Mouse (Mus musculus) midbrain, postnatal 0 days (tissue): ENCODE measurements at regions not wholly inside any gene's neighbourhood (a gene's known extent, or its start where the extent isn't known, plus 50 kb on each side); places are given as distances from the start of the nearest gene placed in this dataset.
"Not testable (repeated sequence)": the region's sequence is repeated elsewhere in the genome, so short reads cannot be mapped to it uniquely, and the experiment has no call there.

Experiments used
- ATAC-seq: fragments of 200-750 bp; cut with Nextera tagmentation; 2 replicates; pipeline ENCODE4 v1.8.0; 2017; ENCODE audit warnings: moderate number of reproducible peaks, mild to moderate bottlenecking, moderate TSS enrichment, moderate library complexity; ENCODE audit not compliant: low FRiP score
- DNase-seq: peaks from one replicate; pipeline ENCODE4 v3.0.0-alpha.2; 2015; ENCODE audit warnings: low spot score
- H3K27ac ChIP-seq: fragments of 300-500 bp; sonication (generic); 2 replicates; pipeline ENCODE4 v1.5.1; 2014; ENCODE audit warnings: low read depth, mild to moderate bottlenecking, low read length, mixed read lengths
- H3K27me3 ChIP-seq: fragments of 300-500 bp; sonication (generic); 2 replicates; pipeline ENCODE4 v1.6.1; 2014; ENCODE audit warnings: low read length, control low read depth, mixed read lengths; ENCODE audit not compliant: insufficient read depth
- H3K36me3 ChIP-seq: fragments of 300-500 bp; sonication (generic); 2 replicates; pipeline ENCODE4 v1.6.1; 2014; ENCODE audit warnings: low read length, control low read depth, mixed read lengths; ENCODE audit not compliant: insufficient read depth
- H3K4me1 ChIP-seq: fragments of 300-500 bp; sonication (generic); 2 replicates; pipeline ENCODE4 v1.6.1; 2014; ENCODE audit warnings: mild to moderate bottlenecking, control low read depth, antibody characterized with exemption, low read length, mixed read lengths; ENCODE audit not compliant: insufficient read depth
- H3K4me2 ChIP-seq: fragments of 300-500 bp; sonication (generic); 2 replicates; pipeline ENCODE4 v1.6.1; 2014; ENCODE audit warnings: low read depth, mild to moderate bottlenecking, low read length, mixed read lengths; ENCODE audit not compliant: poor library complexity, severe bottlenecking
- H3K4me3 ChIP-seq: fragments of 300-500 bp; sonication (generic); 2 replicates; pipeline ENCODE4 v1.5.1; 2014; ENCODE audit warnings: low read depth, mild to moderate bottlenecking, low read length, moderate library complexity
- H3K9ac ChIP-seq: fragments of 300-500 bp; sonication (generic); replicated peaks from 2 replicates; pipeline ENCODE4 v1.6.1; 2014; ENCODE audit warnings: mild to moderate bottlenecking, low read length, moderate library complexity, mixed read lengths; ENCODE audit not compliant: poor library complexity, severe bottlenecking
- H3K9me3 ChIP-seq: fragments of 300-500 bp; sonication (generic); 2 replicates; pipeline ENCODE4 v1.6.1; 2016; ENCODE audit warnings: low read length, control low read depth
- CTCF ChIP-seq: IDR thresholded peaks from 2 replicates; pipeline ENCODE4 v1.5.1; 2016; ENCODE audit warnings: antibody characterized with exemption, mild to moderate bottlenecking
- WGBS: fragments of 180-500 bp; shearing (Covaris S2); extraction: QIAGEN DNeasy Blood & Tissue Kit; methylation state at CpG from one replicate; pipeline ENCODE4 v1.1.7; 2014; 5-methylcytosine and 5-hydroxymethylcytosine counted together

GRCm38 (mm10) chr13:5666235-5667007 is 194.9 kb upstream of the Klf6 start:
- no peaks in the 10 kb centered on the region for H3K36me3 ChIP-seq
- H3K27ac ChIP-seq: no peak overlapping the region
- WGBS: 84% methylated on average over 3 of the region's 3 CpGs
- H3K4me3 ChIP-seq: no peak overlapping the region
- H3K9me3 ChIP-seq: no peaks in the 10 kb centered on the region
- no peak overlapping the region for H3K4me2 ChIP-seq
- H3K9ac ChIP-seq: no peak overlapping the region
- DNase-seq (no peak), ATAC-seq (no peak)
- no peaks in the 10 kb centered on the region for H3K27me3 ChIP-seq
- no peaks in the 10 kb centered on the region for H3K4me1 ChIP-seq
- TF ChIP-seq CTCF: no peak

DNA sequence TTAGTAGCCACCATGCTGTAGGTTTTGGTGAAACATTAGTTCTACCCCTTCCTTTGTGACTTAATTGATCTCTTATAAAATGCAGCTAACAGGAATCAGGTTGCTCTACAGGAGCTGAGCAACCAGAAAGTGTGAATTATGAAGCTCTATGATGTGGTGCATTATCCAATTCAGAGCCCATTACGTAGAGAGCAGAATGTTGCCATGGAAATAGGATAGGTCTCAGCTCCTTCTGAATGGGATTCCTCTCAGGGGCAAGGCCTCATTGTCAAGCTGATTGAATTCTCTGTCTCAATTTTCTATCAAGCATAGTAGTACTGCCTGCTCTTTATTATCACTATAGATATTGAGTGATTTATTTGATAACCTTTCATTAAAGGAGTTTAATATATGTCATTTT is 185.6 kb upstream of the Klf6 start:
- DNase-seq (peak; percentile 44), ATAC-seq (peak; percentile 58; the same call in 1 of the 2 replicates)
- no peaks in the 10 kb centered on the region for H3K9me3 ChIP-seq
- 16% methylated on average over 1 of the region's 1 CpGs for WGBS
- H3K27me3 ChIP-seq: no peaks in the 10 kb centered on the region
- H3K36me3 ChIP-seq: no peaks in the 10 kb centered on the region
- no peaks in the 10 kb centered on the region for H3K4me1 ChIP-seq
- TF ChIP-seq CTCF: no peak
- H3K27ac ChIP-seq: no peak overlapping the region
- H3K9ac ChIP-seq: no peak overlapping the region
- H3K4me2 ChIP-seq: no peak overlapping the region
- no peak overlapping the region for H3K4me3 ChIP-seq

GRCm38 (mm10) chr13:5690124-5690523 is 171.2 kb upstream of the Klf6 start:
- ATAC-seq (no peak), DNase-seq (no peak)
- no peak for TF ChIP-seq CTCF
- Histone ChIP-seq H3K9me3 (no peaks in the 10 kb centered on the region; the same call in 1 of the 2 replicates), H3K9ac (no peak overlapping the region), H3K4me2 (no peak overlapping the region), H3K4me3 (no peak overlapping the region), H3K4me1 (no peaks in the 10 kb centered on the region), H3K36me3 (no peaks in the 10 kb centered on the region), H3K27me3 (no peaks in the 10 kb centered on the region), H3K27ac (no peak overlapping the region)
- 82% methylated on average over 3 of the region's 4 CpGs for WGBS

- H3K9ac ChIP-seq, H3K4me3 ChIP-seq, H3K27me3 ChIP-seq, H3K9me3 ChIP-seq, ATAC-seq, H3K4me2 ChIP-seq, H3K4me1 ChIP-seq, DNase-seq, H3K36me3 ChIP-seq, H3K27ac ChIP-seq: not testable (repeated sequence)
- 88% methylated on average over 2 of the region's 2 CpGs for WGBS
Measured at GRCm38 (mm10) chr13:5690680-5691079, 170.6 kb upstream of the Klf6 start.

- H3K27ac ChIP-seq: no peak overlapping the region
- H3K9ac ChIP-seq: no peak overlapping the region
- H3K4me3 ChIP-seq: no peak overlapping the region
- no peaks in the 10 kb centered on the region for H3K4me1 ChIP-seq
- no peak for TF ChIP-seq CTCF
- WGBS: 93% methylated on average over 8 of the region's 8 CpGs
- ATAC-seq: no peak
- H3K9me3 ChIP-seq: no peaks in the 10 kb centered on the region; the same call in 1 of the 2 replicates
- no peak for DNase-seq
- H3K4me2 ChIP-seq: no peak overlapping the region
- no peaks in the 10 kb centered on the region for H3K27me3 ChIP-seq
- H3K36me3 ChIP-seq: no peaks in the 10 kb centered on the region
Measured at GRCm38 (mm10) chr13:5694626-5695025, 166.7 kb upstream of the Klf6 start.

DNA sequence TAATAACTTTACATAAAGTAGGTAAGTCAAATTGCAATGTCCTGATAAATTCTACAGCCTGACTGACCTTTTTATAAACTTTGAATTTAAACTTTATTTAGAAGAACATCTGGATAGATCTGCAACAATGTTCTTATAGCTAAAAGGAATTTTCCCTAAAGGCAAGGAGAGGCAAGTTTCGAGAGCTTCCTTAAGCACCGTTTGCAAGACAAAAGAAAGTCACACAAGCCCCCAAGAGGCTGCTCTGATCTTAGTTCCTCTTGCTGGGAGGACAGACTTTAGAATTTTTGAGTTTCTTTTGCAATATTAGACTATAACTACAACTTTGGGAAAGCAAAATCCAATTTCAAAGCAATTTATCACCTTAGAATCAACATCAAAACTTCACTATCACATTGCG is 165.7 kb upstream of the Klf6 start:
- ATAC-seq, H3K4me2 ChIP-seq, H3K9ac ChIP-seq, H3K27me3 ChIP-seq, DNase-seq, H3K36me3 ChIP-seq, H3K4me1 ChIP-seq, H3K27ac ChIP-seq, H3K9me3 ChIP-seq, H3K4me3 ChIP-seq: not testable (repeated sequence)
- WGBS: 52% methylated on average over 3 of the region's 3 CpGs
